Mouse (Mus musculus) liver, adult 2 months (tissue): ENCODE data around the gene Cpsf2. TPM values are rescaled to one million over a fixed set of nuclear protein-coding genes. Genes with fewer than 3 reads are reported as not detected.

Source experiments
- DNase-seq: peaks from one replicate; pipeline ENCODE4 v3.0.0-alpha.2; 2011; ENCODE audit warnings: low read depth, low spot score; ENCODE audit errors: extremely low read depth
- H3K27ac ChIP-seq: fragments of 200-500 bp; replicated peaks from 2 replicates; pipeline ENCODE4 v1.5.1; 2012; ENCODE audit warnings: low read depth, mild to moderate bottlenecking, control low read depth, inconsistent platforms, low read length; ENCODE audit not compliant: insufficient read depth
- H3K27me3 ChIP-seq: fragments of 200-500 bp; 2 replicates; pipeline ENCODE4 v1.6.1; 2012; ENCODE audit warnings: mild to moderate bottlenecking, moderate library complexity, low read length, inconsistent platforms; ENCODE audit not compliant: control insufficient read depth, insufficient read depth
- H3K36me3 ChIP-seq: fragments of 200-500 bp; 2 replicates; pipeline ENCODE4 v1.6.1; 2012; ENCODE audit warnings: low read length, inconsistent platforms; ENCODE audit not compliant: control insufficient read depth, insufficient read depth
- H3K4me1 ChIP-seq: fragments of 200-500 bp; 2 replicates; pipeline ENCODE4 v1.6.1; 2011; ENCODE audit warnings: low read length; ENCODE audit not compliant: control insufficient read depth, insufficient read depth
- H3K4me3 ChIP-seq: fragments of 200-500 bp; 2 replicates; pipeline ENCODE4 v1.5.1; 2011; ENCODE audit warnings: low read depth, mild to moderate bottlenecking, control low read depth, low read length, moderate library complexity; ENCODE audit not compliant: insufficient read depth
- H3K79me2 ChIP-seq: fragments of 200-500 bp; 2 replicates; pipeline ENCODE4 v1.6.1; 2012; ENCODE audit warnings: inconsistent platforms, mild to moderate bottlenecking, low read length, moderate library complexity; ENCODE audit not compliant: control insufficient read depth, insufficient read depth
- H3K9ac ChIP-seq: fragments of 200-500 bp; 2 replicates; pipeline ENCODE4 v1.6.1; 2012; ENCODE audit warnings: low read depth, mild to moderate bottlenecking, control low read depth, inconsistent platforms, low read length
- CTCF ChIP-seq: fragments of 200-500 bp; IDR thresholded peaks from 2 replicates; pipeline ENCODE4 v1.5.1; 2011; ENCODE audit warnings: low read depth, low read length, control low read depth
- POLR2A ChIP-seq: fragments of 200-500 bp; IDR thresholded peaks from 2 replicates; pipeline ENCODE4 v1.6.1; 2011; ENCODE audit warnings: low read length, control low read depth; ENCODE audit not compliant: insufficient read depth; ENCODE audit errors: extremely low read depth
- WGBS: fragments of 180-500 bp; shearing (Covaris S2); methylation state at CpG from one replicate; pipeline ENCODE4 v1.1.7; 2018; 5-methylcytosine and 5-hydroxymethylcytosine counted together
- polyA plus RNA-seq: library from polyadenylated mRNA; depleted of rRNA; stranded (reverse); fragments of >200 nt; gene quantifications from 2 replicates; pipeline ENCODE4 v1.2.3, GENCODE M21; 2012; rRNA removed
- total RNA-seq: library from RNA; depleted of rRNA; stranded (reverse); fragments of >200 nt; gene quantifications from 2 replicates; pipeline ENCODE4 v1.2.3, GENCODE M21; 2014; rRNA removed

Cpsf2 gene
- 7.7 and 9.2 TPM in 2 replicates for total RNA-seq
- 2.7 and 3.1 TPM in 2 replicates for polyA plus RNA-seq

GRCm38 (mm10) chr12:101975601-101976571 lies at the start of gene Cpsf2:
Gene Cpsf2 (plus strand): TSS chr12:101975988.
- TF ChIP-seq CTCF = no peak
- TF ChIP-seq POLR2A = peak; percentile 66
- Histone ChIP-seq H3K9ac (peak within 1 kb of the TSS; percentile 94), H3K27me3 (no peaks in the 10 kb centered on the region), H3K79me2 (peaks cover 25% of the 10 kb centered on the region; the same call in 1 of the 2 replicates), H3K4me3 (peak within 1 kb of the TSS; percentile 94), H3K27ac (peak within 1 kb of the TSS; percentile 77), H3K36me3 (no peaks in the 10 kb centered on the region), H3K4me1 (peaks cover 13% of the 10 kb centered on the region)
- under 1% methylated on average over 77 of the region's 77 CpGs for WGBS
- DNase-seq = peak; percentile 69

- Histone ChIP-seq H3K4me1 (no peaks in the 10 kb centered on the region), H3K27me3 (no peaks in the 10 kb centered on the region), H3K36me3 (peaks cover 44% of the 10 kb centered on the region), H3K4me3 (no peak overlapping the region), H3K27ac (no peak overlapping the region), H3K9ac (no peak overlapping the region), H3K79me2 (no peaks in the 10 kb centered on the region)
- WGBS = 76% methylated on average over 1 of the region's 1 CpGs
- no peak for DNase-seq
- TF ChIP-seq POLR2A = no peak
- TF ChIP-seq CTCF = no peak
These were observed 47.4 kb upstream of the Cpsf2 start for GRCm38 (mm10) chr12:101928423-101928822.

GRCm38 (mm10) chr12:101935223-101935622 lies 40.6 kb upstream of the Cpsf2 start:
- H3K4me1 ChIP-seq = peaks cover 2% of the 10 kb centered on the region; the same call in 1 of the 2 replicates
- no peak overlapping the region for H3K9ac ChIP-seq
- no peaks in the 10 kb centered on the region; the same call in 1 of the 2 replicates for H3K79me2 ChIP-seq
- no peak overlapping the region for H3K27ac ChIP-seq
- TF ChIP-seq POLR2A = no peak
- no peak for TF ChIP-seq CTCF
- no peak overlapping the region for H3K4me3 ChIP-seq
- peaks cover 40% of the 10 kb centered on the region for H3K36me3 ChIP-seq
- peak; percentile 59 for DNase-seq
- no peaks in the 10 kb centered on the region for H3K27me3 ChIP-seq
- 53% methylated on average over 3 of the region's 3 CpGs for WGBS

GRCm38 (mm10) chr12:101937572-101937971 lies 38.2 kb upstream of the Cpsf2 start:
- H3K4me1 ChIP-seq = peaks cover 2% of the 10 kb centered on the region; the same call in 1 of the 2 replicates
- 85% methylated on average over 7 of the region's 7 CpGs for WGBS
- no peak overlapping the region for H3K27ac ChIP-seq
- peaks cover 31% of the 10 kb centered on the region for H3K36me3 ChIP-seq
- no peak for DNase-seq
- no peak overlapping the region for H3K9ac ChIP-seq
- no peaks in the 10 kb centered on the region; the same call in 1 of the 2 replicates for H3K79me2 ChIP-seq
- TF ChIP-seq CTCF = peak; percentile 34; the same call in 1 of the 2 replicates
- TF ChIP-seq POLR2A = no peak
- no peaks in the 10 kb centered on the region for H3K27me3 ChIP-seq
- no peak overlapping the region for H3K4me3 ChIP-seq

- no peak overlapping the region for H3K27ac ChIP-seq
- H3K27me3 ChIP-seq = no peaks in the 10 kb centered on the region
- H3K9ac ChIP-seq = no peak overlapping the region
- no peak overlapping the region for H3K4me3 ChIP-seq
- no peaks in the 10 kb centered on the region for H3K4me1 ChIP-seq
- H3K36me3 ChIP-seq = peaks cover 25% of the 10 kb centered on the region
- 93% methylated on average over 8 of the region's 8 CpGs for WGBS
- TF ChIP-seq CTCF (no peak), POLR2A (no peak)
- H3K79me2 ChIP-seq = no peaks in the 10 kb centered on the region; the same call in 1 of the 2 replicates
- no peak for DNase-seq
These were observed 27.8 kb upstream of the Cpsf2 start for GRCm38 (mm10) chr12:101947986-101948385.
